Mouse (Mus musculus) inflammation-experienced regulatory T-cells, adult 6 months (primary cell): ENCODE measurements around the gene Pilrb1. TPM values are rescaled to one million over a fixed set of nuclear protein-coding genes. Genes with fewer than 3 reads are reported as not detected.
"Not testable (repeated sequence)": the region's sequence is repeated elsewhere in the genome, so short reads cannot be mapped to it uniquely, and the experiment has no call there.

Source experiments
- ATAC-seq: one replicate; pipeline ENCODE4 v1.8.0; 2017
- polyA plus RNA-seq, 3 experiments: library from polyadenylated mRNA; unstranded; fragments of 100-300 nt; shearing (Covaris generic); gene quantifications; one replicate each; pipeline ENCODE4 v1.2.1; 2017

Gene Pilrb1
- under 1 TPM in 1 of 3 experiments, not detected in 2; 0.38 TPM for polyA plus RNA-seq

DNA sequence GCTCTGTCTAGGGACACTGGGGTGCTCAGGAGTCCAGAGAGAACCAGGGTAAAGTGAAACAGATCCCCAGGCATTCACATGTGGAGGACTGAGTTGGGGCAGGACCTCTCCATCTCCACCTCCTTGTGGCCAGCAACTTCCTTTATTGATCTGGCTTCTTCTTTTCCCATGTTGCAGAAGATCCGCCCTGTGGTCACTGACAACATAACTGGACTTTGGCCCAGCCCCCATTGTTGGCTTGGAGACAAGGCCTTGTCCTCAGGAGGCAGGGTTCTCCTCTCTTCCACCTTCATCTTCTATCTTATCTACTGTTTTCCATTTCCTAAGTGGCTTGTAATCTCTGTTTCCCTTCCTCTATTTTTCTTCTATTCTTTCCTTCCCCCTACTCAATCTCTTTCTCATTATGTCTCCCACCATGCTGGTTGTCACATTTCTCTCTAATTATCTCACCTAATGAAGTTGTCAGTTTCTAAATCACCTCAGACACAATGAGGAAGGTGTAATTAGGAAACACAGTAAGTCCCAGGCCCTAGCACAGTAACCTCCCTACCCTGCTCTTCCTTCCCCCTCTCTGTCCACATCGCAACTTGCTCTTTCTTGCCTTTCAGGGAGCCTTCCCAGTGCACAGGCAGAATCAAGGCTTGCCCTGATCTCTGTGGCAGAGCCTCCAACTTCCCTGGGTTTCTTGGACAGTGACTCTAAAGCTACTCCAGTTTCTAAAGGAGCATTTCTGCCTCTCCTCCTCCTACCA, at the start of gene Pilrb1:
Gene Pilrb1, minus strand, starts transcription at position 147 of the 751 bp plus-strand sequence.
- not testable (repeated sequence) for ATAC-seq

- ATAC-seq, result no peak
Observed at GRCm38 (mm10) chr5:137897812-137898211, 39.9 kb upstream of the Pilrb1 start.

- ATAC-seq, result no peak
Observed at GRCm38 (mm10) chr5:137892954-137893353, 35.0 kb upstream of the Pilrb1 start.

- ATAC-seq, result no peak
Observed at GRCm38 (mm10) chr5:137887666-137888065, 29.8 kb upstream of the Pilrb1 start.

DNA sequence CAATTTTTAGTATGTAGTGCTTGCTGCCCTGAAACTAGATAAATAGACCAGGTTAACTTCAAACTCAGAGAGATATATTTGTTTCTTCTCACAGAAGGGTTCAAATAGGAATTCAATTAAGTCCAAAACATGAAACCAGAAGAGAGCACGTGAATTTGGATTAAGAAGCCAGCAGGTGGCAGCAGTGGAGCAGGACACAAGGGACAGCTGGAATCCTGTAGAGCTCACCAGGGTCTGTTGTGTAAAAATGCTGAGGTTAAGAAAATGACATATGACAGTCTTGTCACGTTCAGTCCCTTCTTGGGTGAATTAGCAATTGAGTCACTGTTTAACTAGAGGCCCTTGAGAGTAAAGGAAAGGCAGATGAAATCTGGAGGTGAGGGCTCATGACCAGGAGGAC, 28.0 kb upstream of the Pilrb1 start:
- ATAC-seq, result no peak

GRCm38 (mm10) chr5:137883345-137883744, 25.4 kb upstream of the Pilrb1 start:
- ATAC-seq, result no peak

DNA sequence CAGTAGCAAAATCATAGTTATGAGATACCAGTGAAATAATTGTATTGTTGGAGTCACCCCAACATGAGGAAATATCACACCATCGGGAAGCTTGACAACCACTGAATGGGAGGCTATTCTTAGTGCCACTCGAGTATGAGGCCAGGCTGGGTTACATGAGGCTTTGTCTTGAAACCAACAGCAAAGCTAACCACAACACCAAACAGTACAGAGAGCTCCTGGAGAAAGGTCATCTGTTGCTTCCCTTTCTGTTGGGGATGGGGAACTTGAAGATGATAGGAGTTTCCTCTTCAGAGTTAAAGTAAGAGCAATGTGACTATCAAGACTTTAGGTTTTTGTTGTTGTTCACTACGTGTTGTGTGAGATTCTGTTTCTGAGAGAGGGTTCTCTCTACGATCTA, 25.0 kb upstream of the Pilrb1 start:
- ATAC-seq, result no peak

DNA sequence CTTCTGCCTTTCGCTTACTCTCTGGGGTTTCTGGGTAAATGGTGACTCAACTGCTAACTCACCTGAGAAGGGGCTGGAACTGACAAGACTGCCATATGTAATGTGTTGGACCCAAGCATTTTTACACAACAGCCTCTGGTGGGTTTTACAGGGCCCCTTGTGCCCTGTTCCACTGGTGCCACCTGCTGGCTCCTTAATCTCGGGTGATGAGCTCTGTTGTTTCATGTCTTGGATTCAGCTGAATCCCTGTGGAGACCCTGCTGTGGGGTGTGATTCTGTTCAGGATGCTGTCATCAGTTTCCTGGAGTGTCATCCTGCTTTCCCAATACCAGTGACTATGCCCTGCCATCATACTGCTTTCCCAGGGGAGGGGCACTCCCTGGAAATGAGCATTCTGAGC, 20.0 kb upstream of the Pilrb1 start:
- no peak for ATAC-seq

- ATAC-seq, result no peak
Observed at GRCm38 (mm10) chr5:137875054-137875453, 17.1 kb upstream of the Pilrb1 start.

DNA sequence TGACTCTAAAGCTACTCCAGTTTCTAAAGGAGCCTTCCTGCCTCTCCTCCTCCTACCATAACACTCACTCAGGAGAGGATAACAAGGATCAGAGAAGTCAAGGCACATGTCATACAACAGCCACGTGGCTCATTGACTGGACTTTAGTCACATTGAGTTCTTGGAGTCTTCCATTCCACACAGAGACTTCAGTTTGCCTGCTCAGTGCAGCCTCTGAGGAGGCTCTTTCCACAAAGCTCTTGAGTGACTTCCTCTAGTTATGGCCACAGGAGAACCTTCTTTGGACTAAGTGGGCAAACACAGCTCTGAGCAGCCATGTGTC, 14.4 kb upstream of the Pilrb1 start:
- not testable (repeated sequence) for ATAC-seq

- not testable (repeated sequence) for ATAC-seq
Observed at GRCm38 (mm10) chr5:137871644-137872380, 13.9 kb upstream of the Pilrb1 start, which contains the start of gene Pilrb2. Pilrb2 (minus strand) TSS chr5:137871815.

GRCm38 (mm10) chr5:137868600-137868999, 10.7 kb upstream of the Pilrb1 start:
- ATAC-seq, result not testable (repeated sequence)

DNA sequence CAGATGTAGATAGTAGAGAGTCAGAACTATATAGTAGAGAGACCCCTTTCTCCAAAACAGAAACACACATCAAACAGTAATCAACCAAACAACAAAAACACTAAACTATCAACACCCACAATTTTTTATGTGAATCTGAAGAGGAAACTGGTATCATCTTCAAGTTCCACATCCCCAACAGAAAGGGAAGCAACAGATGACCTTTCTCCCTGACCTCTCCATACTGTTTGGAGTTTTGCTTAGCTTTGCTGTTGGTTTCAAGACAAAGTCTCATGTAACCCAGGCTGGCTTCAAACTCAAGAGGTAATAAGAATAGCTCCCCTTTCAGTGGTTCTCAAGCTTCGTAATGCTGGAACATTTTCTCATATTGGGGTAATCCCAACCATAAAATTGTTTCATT, 6.1 kb upstream of the Pilrb1 start:
- not testable (repeated sequence) for ATAC-seq

GRCm38 (mm10) chr5:137856870-137857269, 1.0 kb downstream of the Pilrb1 start:
- ATAC-seq, result peak; percentile 41

DNA sequence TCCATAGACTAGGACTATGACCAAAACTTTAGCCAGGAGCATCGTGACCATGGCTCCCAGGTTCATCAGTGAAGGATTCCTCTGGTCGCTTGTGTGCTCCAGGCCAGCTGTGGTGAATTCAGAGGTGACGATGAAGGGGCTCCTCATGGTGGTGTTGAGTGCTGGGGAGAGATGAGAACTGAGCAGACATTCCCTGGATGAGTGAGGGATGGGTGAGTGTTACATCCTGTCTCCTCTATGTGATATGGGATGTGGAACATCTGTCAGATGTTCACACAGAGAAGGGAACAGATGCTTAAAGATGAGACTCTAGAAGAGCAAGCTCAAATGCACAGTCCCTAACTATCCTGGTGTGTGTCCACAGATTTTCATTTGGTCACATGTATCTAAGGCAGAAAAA, 3.0 kb downstream of the Pilrb1 start:
- not testable (repeated sequence) for ATAC-seq

- ATAC-seq, result not testable (repeated sequence)
Observed at GRCm38 (mm10) chr5:137850313-137850712, 7.6 kb downstream of the Pilrb1 start.

DNA sequence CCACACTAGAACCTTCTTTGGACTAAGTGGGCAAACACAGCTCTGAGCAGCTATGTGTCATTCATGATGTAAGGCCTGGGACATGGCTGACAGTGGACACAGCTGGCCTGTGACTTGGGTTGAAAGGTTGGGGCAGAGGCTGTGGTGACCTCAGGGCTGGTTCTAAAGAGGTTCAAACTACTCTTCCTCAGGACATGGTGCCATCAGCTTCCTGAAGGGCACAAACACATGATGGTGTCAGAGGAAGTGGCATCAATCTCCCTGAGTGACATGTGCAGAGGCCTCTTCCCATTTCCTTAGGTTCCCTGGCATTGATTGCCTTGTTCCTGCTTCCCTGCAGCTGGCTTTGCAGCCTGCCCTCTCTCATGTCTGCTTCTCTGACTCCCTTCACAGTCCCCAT, 20.8 kb downstream of the Pilrb1 start:
- not testable (repeated sequence) for ATAC-seq

DNA sequence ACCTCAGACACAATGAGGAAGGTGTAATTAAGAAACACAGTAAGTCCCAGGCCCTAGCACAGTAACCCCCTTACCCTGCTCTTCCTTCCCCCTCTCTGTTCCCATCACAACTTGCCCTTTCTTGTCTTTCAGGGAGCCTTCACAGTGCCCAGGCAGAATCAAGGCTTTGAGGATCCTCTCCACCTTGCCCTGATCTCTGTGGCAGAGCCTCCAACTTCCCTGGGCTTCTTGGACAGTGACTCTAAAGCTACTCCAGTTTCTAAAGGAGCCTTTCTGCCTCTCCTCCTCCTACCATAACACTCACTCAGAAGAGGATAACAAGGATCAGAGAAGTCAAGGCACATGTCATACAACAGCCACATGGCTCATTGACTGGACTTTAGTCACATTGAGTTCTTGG, 21.3 kb downstream of the Pilrb1 start:
- no peak for ATAC-seq

GRCm38 (mm10) chr5:137835966-137836520, 21.9 kb downstream of the Pilrb1 start, which contains the start of gene Pilra:
Pilra (minus strand) TSS chr5:137836281.
- ATAC-seq, result not testable (repeated sequence)

DNA sequence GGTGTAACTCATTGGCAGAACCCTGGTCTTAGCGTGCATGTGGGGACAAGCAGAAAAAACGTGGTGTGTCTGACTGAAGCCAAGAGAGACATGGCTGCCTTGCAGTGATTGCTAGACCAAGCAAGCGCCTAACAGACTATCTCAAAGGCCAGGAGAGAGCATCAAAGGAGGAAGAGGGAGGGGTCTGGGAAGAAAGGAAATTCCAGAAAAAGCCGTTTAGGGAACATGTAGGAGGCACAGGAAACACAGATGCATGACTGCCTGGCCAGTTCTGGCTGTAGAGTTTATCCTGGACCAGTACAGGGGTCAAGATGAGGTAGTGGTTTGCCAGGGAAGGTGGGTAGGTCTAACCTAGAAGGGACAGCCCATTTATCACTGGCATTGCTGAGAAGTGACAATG, 24.4 kb downstream of the Pilrb1 start:
- ATAC-seq, result no peak

DNA sequence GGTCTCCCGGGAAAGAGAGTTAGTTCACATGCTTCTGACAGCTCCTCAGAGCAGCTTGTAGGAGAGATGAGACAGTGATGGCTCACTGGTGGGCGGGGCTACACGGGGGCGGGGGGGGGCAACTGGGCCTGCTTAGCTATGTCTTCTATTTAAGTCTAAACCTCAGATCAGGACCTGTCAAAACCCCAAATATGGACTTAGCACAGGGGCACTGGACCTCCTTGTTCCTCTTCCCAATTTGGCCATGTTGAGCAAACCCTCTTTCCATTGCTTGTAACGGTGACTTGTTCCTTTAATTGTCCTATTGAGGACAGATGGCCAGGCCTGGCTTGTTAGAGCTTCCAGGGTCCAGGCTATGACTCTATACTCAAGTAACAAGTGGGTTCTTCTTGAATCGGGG, 26.4 kb downstream of the Pilrb1 start:
- ATAC-seq, result no peak

- no peak for ATAC-seq
Observed at GRCm38 (mm10) chr5:137831106-137831505, 26.8 kb downstream of the Pilrb1 start.

DNA sequence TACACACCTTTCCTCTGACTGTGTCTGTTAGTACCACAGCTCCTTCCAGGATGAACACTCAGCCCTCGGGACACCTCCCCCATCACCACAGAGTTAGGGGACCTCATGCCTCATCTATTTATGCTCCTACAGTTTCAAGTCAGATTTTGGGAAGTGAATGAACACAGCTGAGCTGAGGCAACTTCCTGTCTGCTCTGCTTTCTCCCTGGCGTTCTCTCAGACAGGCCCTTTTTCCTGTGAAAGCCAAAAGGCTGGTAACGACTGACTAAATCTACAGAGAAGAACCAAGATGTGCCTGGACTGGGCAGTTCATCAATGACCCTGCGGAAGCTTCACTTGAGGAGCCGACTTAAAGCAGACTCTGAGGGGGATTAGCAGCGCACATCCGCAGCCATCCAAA, 27.7 kb downstream of the Pilrb1 start:
- no peak for ATAC-seq

GRCm38 (mm10) chr5:137828694-137829093, 29.2 kb downstream of the Pilrb1 start:
- ATAC-seq, result no peak
